Mouse (Mus musculus) myocyte (in vitro differentiated cells): Measurements from ENCODE around the gene Szt2. TPM values are rescaled to one million over a fixed set of nuclear protein-coding genes. Genes with fewer than 3 reads are reported as not detected.

Experiments used
- H3K27me3 ChIP-seq: one replicate; pipeline ENCODE4 v1.6.1; 2011; ENCODE audit not compliant: control insufficient read depth, insufficient read depth, insufficient read length
- H3K36me3 ChIP-seq: one replicate; pipeline ENCODE4 v1.6.1; 2011; ENCODE audit not compliant: control insufficient read depth, insufficient read depth
- H3K4me2 ChIP-seq: one replicate; pipeline ENCODE4 v1.6.1; 2011; ENCODE audit warnings: low read depth, control low read depth
- H3K4me3 ChIP-seq: one replicate; pipeline ENCODE4 v1.5.1; 2011; ENCODE audit warnings: mild to moderate bottlenecking, control low read depth, moderate library complexity
- H3K79me2 ChIP-seq: one replicate; pipeline ENCODE4 v1.6.1; 2011; ENCODE audit not compliant: control insufficient read depth, insufficient read depth
- H3ac ChIP-seq: one replicate; pipeline ENCODE4 v1.6.1; 2011; ENCODE audit not compliant: control insufficient read depth, insufficient read length
- CEBPB ChIP-seq: IDR thresholded peaks from 2 replicates; pipeline ENCODE4 v1.6.1; 2011; ENCODE audit warnings: mild to moderate bottlenecking, moderate library complexity; ENCODE audit not compliant: poor library complexity, insufficient read depth, severe bottlenecking
- E2F4 ChIP-seq: IDR thresholded peaks from one replicate; pipeline ENCODE4 v1.6.1; 2011; ENCODE audit warnings: mild to moderate bottlenecking, control low read depth, moderate library complexity; ENCODE audit not compliant: insufficient read depth
- MAX ChIP-seq: IDR thresholded peaks from one replicate; pipeline ENCODE4 v1.6.1; 2011; ENCODE audit warnings: low read depth, mild to moderate bottlenecking, control low read depth
- MYOD1 ChIP-seq, 3 experiments: IDR thresholded peaks; one replicate each; pipeline ENCODE4 v1.6.1; 2011; ENCODE audit warnings: control low read depth in 2 of 3, low read depth in 2 of 3, mild to moderate bottlenecking in 2 of 3, moderate library complexity in 1 of 3; ENCODE audit not compliant: insufficient read length in 2 of 3, control insufficient read depth in 1 of 3
- MYOG ChIP-seq, 3 experiments: IDR thresholded peaks; one replicate each; pipeline ENCODE4 v1.6.1; 2011; ENCODE audit warnings: control low read depth in 2 of 3, low read depth in 2 of 3, mild to moderate bottlenecking in 2 of 3; ENCODE audit not compliant: insufficient read length in 2 of 3, control insufficient read depth in 1 of 3, insufficient read depth in 1 of 3
- POLR2A ChIP-seq: IDR thresholded peaks from one replicate; pipeline ENCODE4 v1.6.1; 2011; ENCODE audit warnings: low read depth, mild to moderate bottlenecking, control low read depth, moderate library complexity; ENCODE audit not compliant: insufficient read length
- POLR2AphosphoS2 ChIP-seq: IDR thresholded peaks from one replicate; pipeline ENCODE4 v1.6.1; 2011; ENCODE audit warnings: low read depth, control low read depth; ENCODE audit not compliant: insufficient read length
- REST ChIP-seq: IDR thresholded peaks from one replicate; pipeline ENCODE4 v1.6.1; 2011; ENCODE audit warnings: mild to moderate bottlenecking, control low read depth, moderate library complexity; ENCODE audit not compliant: insufficient read depth, insufficient read length
- SRF ChIP-seq: IDR thresholded peaks from one replicate; pipeline ENCODE4 v1.6.1; 2011; ENCODE audit warnings: low read depth; ENCODE audit not compliant: control insufficient read depth, insufficient read length
- TCF12 ChIP-seq: IDR thresholded peaks from one replicate; pipeline ENCODE4 v1.6.1; 2011; ENCODE audit warnings: mild to moderate bottlenecking, control low read depth; ENCODE audit not compliant: poor library complexity, insufficient read depth, severe bottlenecking
- TCF3 ChIP-seq: IDR thresholded peaks from one replicate; pipeline ENCODE4 v1.6.1; 2011; ENCODE audit warnings: low read depth, control low read depth; ENCODE audit not compliant: insufficient read length
- USF1 ChIP-seq: IDR thresholded peaks from one replicate; pipeline ENCODE4 v1.6.1; 2011; ENCODE audit warnings: low read depth, mild to moderate bottlenecking, control low read depth, moderate library complexity
- polyA plus RNA-seq: library from polyadenylated mRNA; unstranded; fragments of >200 nt; fragmentation: generic; extraction: Trizol; gene quantifications from one replicate; pipeline ENCODE4 v1.2.1, GENCODE M21; 2012; ENCODE audit warnings: missing spikeins

The Szt2 gene
- polyA plus RNA-seq, 1 experiment = 8.1 TPM

GRCm38 (mm10) chr4:118358159-118358895, 50.7 kb downstream of the Szt2 start:
- Histone ChIP-seq H3K4me3 (no peak overlapping the region), H3ac (no peak overlapping the region), H3K36me3 (peaks cover 3% of the 10 kb centered on the region), H3K27me3 (no peaks in the 10 kb centered on the region), H3K4me2 (no peak overlapping the region), H3K79me2 (no peaks in the 10 kb centered on the region)
- TF ChIP-seq POLR2A = no peak
- no peak for TF ChIP-seq MYOD1 (IDR thresholded peaks at IDR 0.05; ENCODE audit: control insufficient read depth in 1 of 3, insufficient read length in 2 of 3, low read depth in 2 of 3)
- TF ChIP-seq TCF12 = no peak
- no peak for TF ChIP-seq MAX
- no peak for TF ChIP-seq REST
- TF ChIP-seq TCF3 = no peak
- no peak for TF ChIP-seq CEBPB
- TF ChIP-seq SRF = no peak

GRCm38 (mm10) chr4:118357504-118357903, 51.6 kb downstream of the Szt2 start:
- Histone ChIP-seq H3K4me2 (no peak overlapping the region), H3K36me3 (no peaks in the 10 kb centered on the region), H3K4me3 (no peak overlapping the region), H3K27me3 (no peaks in the 10 kb centered on the region), H3K79me2 (no peaks in the 10 kb centered on the region), H3ac (no peak overlapping the region)
- no peak for TF ChIP-seq TCF3
- no peak for TF ChIP-seq E2F4
- no peak for TF ChIP-seq REST
- TF ChIP-seq MYOG (IDR thresholded peaks at IDR 0.05; ENCODE audit: control insufficient read depth in 1 of 3, insufficient read depth in 1 of 3, insufficient read length in 2 of 3, low read depth in 2 of 3) = no peak
- TF ChIP-seq POLR2AphosphoS2 = no peak
- no peak for TF ChIP-seq TCF12
- TF ChIP-seq SRF = no peak
- TF ChIP-seq MYOD1 (IDR thresholded peaks at IDR 0.05; ENCODE audit: control insufficient read depth in 1 of 3, insufficient read length in 2 of 3, low read depth in 2 of 3) = no peak
- TF ChIP-seq USF1 = no peak
- TF ChIP-seq CEBPB = no peak

- H3K4me2 ChIP-seq = no peak overlapping the region
- H3ac ChIP-seq = no peak overlapping the region
- H3K36me3 ChIP-seq = no peaks in the 10 kb centered on the region
- TF ChIP-seq REST = no peak
- no peak for TF ChIP-seq MAX
- no peak for TF ChIP-seq TCF12
- TF ChIP-seq USF1 = no peak
- TF ChIP-seq E2F4 = no peak
- no peak for TF ChIP-seq SRF
- no peak overlapping the region for H3K4me3 ChIP-seq
- H3K27me3 ChIP-seq = no peaks in the 10 kb centered on the region
- no peaks in the 10 kb centered on the region for H3K79me2 ChIP-seq
Observed at GRCm38 (mm10) chr4:118356738-118357137, 52.3 kb downstream of the Szt2 start.

GRCm38 (mm10) chr4:118354289-118354688, 54.8 kb downstream of the Szt2 start:
- Histone ChIP-seq H3ac (no peak overlapping the region), H3K27me3 (no peaks in the 10 kb centered on the region), H3K79me2 (no peaks in the 10 kb centered on the region), H3K36me3 (no peaks in the 10 kb centered on the region), H3K4me3 (no peak overlapping the region), H3K4me2 (no peak overlapping the region)
- TF ChIP-seq E2F4 (no peak), REST (no peak), CEBPB (no peak), TCF3 (no peak), MYOG (IDR thresholded peaks at IDR 0.05; ENCODE audit: control insufficient read depth in 1 of 3, insufficient read depth in 1 of 3, insufficient read length in 2 of 3, low read depth in 2 of 3) (no peak), MAX (no peak), POLR2AphosphoS2 (no peak), MYOD1 (IDR thresholded peaks at IDR 0.05; ENCODE audit: control insufficient read depth in 1 of 3, insufficient read length in 2 of 3, low read depth in 2 of 3) (no peak), USF1 (no peak), TCF12 (no peak), SRF (no peak), POLR2A (no peak)

GRCm38 (mm10) chr4:118353689-118354088, 55.4 kb downstream of the Szt2 start:
- Histone ChIP-seq H3K36me3 (no peaks in the 10 kb centered on the region), H3ac (no peak overlapping the region), H3K79me2 (no peaks in the 10 kb centered on the region), H3K27me3 (no peaks in the 10 kb centered on the region), H3K4me3 (no peak overlapping the region), H3K4me2 (no peak overlapping the region)
- TF ChIP-seq TCF12 (no peak), E2F4 (no peak), CEBPB (no peak), TCF3 (no peak), POLR2A (no peak), MYOG (IDR thresholded peaks at IDR 0.05; ENCODE audit: control insufficient read depth in 1 of 3, insufficient read depth in 1 of 3, insufficient read length in 2 of 3, low read depth in 2 of 3) (no peak), REST (no peak), MYOD1 (IDR thresholded peaks at IDR 0.05; ENCODE audit: control insufficient read depth in 1 of 3, insufficient read length in 2 of 3, low read depth in 2 of 3) (no peak), POLR2AphosphoS2 (no peak), SRF (no peak), USF1 (no peak), MAX (no peak)
